Mouse (Mus musculus) urinary bladder, postnatal 10 days (tissue): Measurements from ENCODE around the gene Casc4.

ENCODE experiments used
- DNase-seq: peaks from one replicate; pipeline ENCODE4 v3.0.0; 2022; ENCODE audit warnings: low spot score

Gene Casc4

DNA sequence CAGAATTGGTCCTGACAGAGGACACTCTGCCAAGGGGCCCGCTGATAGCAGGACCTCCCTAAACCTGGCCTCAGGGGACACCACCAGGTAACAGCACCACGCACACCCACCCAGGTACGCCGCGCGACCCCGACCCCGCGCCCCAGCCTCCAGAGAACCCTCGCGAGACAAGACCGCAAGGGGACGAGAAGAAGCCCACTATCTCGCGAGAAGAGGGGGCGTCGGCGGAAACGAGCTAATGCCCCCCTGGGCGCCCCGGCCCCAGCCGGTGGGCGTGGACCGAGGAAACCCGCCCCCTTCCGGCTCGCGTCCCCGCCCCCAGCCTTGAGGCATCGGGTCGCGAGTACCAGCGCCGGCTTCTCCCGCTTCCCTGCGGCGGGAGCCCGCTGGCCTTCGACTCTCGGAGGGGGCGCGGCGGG, at the start of gene Casc4:
Gene Casc4, plus strand, starts transcription at position 339 of the 419 bp plus-strand sequence.
- peak; percentile 76 for DNase-seq

DNA sequence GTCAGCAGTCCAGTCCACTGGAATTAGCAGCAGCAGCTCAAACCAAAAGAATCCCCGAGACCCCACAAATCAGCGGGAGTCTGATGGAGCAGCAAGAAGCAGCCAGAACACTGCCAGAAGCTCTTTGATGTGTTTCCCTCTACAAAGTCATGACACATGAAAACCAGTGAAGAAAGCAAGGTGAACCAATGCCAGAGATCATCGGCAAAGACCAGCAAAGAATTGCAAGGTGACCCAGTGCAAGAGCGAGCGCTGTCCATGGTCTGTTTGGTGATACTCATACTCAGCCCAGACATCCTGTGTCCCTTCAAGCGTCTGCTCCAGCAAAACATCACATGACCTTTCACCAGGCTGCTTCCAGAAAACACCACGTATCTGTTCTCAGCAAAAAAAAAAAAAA, 45.0 kb upstream of the Casc4 start:
- no peak for DNase-seq

DNA sequence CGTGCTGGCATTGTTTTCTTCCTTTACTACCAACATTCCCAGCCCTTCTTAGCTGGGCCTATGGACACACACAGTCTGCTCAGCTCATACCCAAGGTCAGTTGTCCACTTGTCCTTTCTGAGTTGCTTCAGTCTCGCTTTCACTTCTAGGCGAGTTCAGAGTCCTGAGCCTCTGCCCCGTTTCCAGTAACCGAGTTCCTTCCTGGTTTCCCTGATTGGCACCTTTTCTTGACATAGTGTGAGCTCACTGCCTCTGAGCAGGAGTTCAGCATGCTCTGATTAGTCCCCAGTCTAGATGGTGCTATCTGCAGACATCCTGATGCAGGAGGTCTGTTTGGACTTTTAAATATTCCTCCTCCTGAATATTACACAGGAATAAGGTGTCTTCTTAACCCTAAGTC, 42.1 kb upstream of the Casc4 start:
- no peak for DNase-seq

DNA sequence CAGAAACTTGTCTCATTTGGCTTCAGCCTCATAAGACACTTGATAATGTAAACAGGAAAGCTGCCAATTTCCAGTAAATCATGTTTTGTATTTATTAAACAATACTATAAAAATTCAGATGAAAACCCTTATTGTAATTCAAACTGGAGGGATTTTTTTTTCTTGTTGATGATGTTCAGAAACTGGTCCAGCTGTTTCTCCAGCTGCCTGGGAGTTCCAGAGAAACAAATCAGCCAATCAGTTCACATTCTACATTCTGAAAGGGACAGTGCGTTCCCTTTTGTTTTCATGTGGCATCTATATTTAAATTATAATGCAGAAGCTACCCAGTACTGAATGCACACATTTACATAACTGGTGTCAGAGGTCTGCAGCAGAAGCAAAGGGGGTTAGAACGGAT, 40.6 kb upstream of the Casc4 start:
- no peak for DNase-seq

DNA sequence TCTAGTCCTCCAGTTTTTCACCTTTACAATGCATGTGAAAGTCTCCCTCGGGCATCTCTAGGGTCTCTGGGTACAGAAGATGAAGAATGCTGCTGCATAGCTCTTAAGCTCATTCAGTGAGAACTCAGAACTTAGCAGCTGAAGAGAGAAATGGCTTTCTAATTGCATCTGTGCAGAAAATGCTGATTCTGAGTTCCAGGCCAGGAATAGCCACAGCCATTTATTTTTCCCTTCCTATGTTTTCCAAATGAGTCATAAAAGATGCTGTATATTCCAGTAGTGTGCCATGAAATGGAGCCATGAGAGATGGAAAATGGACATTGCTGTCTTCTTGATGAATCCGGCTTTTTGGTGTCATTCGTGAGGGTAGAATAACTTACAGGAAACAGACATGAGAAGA, 38.4 kb upstream of the Casc4 start:
- no peak for DNase-seq

DNA sequence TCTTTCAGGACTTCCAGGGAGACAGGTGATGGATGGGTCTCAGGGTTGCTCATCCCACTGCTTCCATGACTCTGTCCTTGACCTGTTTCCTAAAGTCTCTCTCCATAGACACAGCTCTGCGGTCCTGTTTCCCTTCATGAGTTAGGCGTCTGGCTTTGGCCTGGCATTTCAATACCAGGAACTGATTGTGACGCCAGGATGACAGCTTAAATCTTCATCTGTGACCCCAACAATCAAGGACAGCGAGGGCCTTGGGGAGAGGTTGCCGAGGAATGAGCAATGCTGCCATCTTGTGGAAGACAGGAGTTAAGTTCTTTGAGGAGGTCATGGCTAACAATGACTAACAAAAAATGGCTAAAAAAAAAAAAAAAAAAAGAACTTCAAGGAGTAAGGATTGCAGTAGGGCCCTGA, 34.3 kb upstream of the Casc4 start:
- DNase-seq = no peak

DNA sequence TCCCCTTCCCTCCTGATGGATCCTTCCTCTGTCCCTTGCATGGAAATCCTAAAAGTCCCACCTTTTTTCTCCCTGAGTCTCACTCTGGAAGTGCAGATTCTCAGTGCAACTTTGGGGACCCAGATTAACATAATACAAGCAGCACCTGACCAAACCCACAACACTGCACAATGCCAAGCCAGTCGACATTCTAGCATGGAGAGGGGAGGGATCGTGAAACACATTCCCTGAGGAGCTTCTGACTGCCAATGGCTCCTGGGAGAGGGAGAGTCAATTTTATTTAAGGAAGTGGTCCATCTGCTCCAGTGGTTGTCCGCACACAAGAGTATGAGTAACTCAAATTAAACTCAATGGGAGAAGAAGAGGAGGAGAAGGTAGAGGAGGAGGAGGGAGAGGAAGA, 31.8 kb upstream of the Casc4 start:
- no peak for DNase-seq

DNA sequence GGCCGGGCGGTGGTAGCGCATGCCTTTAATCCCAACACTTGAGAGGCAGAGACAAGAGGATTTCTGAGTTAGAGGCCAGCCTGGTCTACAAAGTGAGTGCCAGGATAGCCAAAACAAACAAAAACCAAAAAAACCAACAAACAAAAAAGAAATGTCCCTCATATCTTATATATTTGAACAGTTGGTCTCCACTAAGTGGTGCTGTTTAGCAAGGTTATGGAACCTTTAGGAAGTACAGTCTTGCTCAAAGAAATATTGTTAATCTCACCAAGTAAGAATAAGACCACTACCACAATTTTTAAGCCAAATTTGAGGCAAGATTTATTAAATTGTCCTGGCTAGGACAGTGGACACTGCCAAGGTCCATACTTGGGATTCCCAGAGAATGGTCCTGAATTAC, 25.3 kb upstream of the Casc4 start:
- DNase-seq = no peak

DNA sequence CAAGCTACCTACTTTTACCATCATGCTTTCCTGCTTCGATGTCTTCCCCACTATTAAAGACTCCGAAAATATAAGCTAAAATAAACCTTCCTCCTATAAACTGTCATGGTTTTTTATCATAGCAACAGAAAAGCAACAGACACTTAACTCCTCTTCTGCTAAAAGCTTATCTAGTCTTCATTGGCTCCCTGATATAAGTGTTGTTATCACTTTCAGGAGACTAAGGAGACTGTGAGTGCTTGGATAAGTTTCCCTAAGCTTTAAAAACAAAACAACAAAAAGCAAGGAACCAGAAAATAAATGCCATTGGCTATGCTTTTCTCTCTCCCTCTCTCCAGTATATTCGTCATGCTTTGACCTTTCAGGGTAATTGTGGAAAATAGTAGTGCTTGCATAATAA, 24.5 kb upstream of the Casc4 start:
- no peak for DNase-seq

DNA sequence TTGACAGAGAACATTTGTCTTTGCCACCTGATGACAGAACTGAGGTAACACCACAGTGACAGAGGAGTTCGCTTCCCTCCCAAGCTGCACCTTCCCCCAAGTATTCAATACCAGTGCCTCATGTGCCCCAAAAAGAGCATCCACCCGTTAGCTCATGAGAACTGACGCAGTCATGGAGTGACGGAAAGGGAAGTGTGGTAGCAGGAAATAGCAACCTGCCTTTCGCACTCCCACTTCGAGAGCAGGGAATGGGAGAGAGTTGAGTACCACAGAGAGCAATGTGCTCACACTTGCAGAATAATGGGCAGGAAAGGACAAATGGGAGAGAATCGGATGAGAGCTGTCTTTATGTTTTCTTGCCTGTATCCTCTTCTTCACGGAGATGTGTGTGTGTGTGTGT, 20.7 kb upstream of the Casc4 start:
- DNase-seq = no peak

DNA sequence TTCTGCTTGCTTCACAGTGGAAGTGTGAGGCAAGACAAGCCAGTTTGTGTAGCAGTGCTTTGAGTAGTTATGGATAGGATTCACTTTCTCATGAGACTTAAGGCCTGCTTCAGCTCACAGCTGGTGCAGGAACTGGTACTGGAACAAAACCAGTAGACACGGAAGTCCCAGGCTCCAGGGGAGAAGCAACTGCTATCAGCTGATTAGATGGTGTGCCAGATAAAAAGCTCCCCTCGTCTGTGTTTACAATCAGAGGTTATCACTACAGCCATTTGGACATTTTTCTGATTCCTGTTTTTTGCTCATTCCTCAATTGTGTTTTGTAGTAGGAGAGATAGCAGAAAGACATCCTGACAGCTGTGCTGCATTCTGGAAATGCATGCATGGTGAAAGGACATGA, 14.7 kb upstream of the Casc4 start:
- no peak for DNase-seq

DNA sequence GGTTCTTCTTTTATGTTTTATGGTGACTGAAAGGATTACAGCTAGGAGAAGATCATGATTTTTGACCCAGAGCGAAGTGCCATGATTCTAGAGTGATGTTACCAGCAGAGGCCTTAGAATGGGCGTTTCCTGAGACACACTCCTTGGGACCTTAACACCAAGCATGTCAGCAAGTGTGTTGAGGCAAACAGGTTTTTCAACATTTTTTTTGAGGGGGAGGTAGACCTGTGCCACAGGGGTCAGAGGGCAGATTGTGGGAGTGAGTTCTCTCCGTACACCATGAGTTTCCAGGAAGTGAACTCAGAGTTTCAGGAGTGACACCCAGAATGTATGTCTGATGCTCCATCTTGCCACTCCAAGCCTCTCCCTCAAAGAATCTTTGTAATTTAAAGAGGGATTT, 12.8 kb upstream of the Casc4 start:
- DNase-seq = no peak

DNA sequence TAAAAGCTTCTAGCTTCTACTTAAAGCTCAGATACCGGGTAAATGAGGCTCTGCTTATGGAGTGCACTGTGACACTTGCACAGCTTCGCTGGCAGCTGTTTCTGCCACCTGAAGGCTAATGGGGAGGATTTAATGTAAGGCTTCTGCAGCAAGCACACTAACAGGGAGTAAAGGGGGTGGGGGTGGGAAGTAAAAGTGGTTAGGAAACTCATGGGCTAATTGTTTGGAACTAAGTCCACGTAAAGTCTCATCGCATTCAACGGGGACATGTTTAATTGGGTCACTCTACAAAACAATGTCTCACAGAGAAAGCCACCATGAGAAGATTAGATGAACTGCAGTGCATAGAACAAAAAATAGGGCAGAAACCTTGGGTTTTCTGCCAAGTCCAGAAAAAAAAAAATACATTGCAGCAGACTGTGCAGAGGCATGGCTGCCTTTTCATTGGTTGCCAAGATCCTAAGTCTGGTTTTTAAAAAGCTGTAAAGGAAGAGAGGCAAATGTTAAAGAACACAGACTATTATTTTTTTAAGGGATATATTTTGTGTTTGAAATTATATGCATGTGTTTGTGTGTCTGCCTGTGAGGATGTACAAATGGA, 7.3 kb upstream of the Casc4 start:
- DNase-seq = no peak

DNA sequence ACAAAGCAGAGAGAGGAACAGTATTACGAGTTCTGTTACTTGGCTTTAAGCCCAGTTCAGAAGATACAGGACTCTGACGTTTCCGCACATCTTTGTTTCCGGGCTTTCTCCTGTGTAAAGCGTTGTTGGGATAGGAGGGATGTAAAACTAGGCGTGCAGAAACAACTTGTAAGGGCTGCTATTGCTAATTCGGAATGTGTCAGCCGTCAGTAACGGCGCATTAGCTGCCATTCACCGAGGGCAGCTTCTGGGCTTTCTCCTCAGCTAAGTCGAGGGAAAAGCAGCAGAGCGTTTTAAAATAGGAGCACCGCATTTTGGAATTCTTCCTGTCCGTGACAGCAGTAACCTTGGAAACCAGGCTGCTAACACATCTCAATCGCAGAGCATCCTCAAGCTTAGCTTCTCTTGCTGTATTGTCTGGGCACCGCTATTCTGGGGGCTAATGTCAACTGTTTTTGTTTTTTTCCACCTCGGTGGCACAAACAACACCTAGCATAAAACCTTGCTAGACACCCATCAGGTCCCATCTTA, 634 bp upstream of the Casc4 start:
- no peak for DNase-seq

DNA sequence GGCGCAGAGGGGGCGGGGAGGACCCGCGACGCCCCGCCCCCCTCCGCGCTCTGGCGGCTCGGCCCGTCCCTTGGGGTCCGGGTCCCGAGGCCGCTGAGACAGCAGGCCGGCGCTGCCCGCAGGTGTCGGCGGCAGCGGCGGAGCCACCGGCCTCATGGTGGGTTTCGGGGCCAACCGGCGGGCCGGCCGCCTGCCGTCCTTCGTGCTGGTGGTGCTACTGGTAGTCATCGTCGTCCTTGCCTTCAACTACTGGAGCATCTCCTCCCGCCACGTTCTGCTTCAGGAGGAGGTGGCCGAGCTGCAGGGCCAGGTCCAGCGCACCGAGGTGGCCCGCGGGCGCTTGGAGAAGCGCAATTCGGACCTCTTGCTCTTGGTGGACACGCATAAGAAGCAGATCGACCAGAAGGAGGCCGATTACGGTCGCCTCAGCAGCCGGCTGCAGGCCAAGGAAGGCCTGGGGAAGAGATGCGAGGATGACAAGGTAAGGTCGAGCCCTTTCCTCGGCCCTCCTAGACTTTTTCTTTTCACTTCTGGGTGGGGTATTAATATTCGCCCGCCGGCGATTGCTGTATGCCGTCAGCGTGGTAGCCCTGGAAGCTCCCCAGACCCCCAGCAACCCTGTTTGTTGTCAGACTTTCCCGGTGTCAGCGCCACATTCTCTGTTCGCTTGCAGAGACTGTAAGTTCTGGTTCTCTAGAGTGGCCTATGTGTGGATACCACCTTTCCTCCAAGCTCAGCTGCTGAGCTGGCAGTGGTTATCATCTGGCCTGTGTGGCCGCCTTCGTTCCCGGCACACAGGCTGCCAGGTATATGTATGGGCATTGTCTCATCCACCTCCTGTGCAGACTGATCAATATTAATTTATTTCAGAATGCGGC, 520 bp downstream of the Casc4 start:
- no peak for DNase-seq

DNA sequence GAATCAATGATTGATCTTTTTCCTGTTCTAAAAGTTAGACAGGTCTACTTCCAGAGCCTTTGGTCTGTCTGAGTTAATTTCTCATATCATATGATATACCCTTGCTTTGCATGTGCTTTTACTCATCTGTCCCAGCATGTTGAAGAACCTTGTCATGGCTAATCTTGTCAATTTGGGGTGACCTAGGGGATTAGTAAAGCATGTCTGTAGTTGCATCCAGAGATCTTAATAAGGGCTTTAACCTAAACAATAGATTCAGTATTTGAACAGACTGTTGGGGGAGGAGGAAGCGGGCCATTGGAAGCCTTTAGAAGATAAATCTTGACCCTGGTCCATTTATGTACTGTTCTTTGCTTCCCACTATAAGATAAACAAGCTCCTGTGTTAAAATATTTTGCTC, 12.7 kb downstream of the Casc4 start:
- DNase-seq = no peak

DNA sequence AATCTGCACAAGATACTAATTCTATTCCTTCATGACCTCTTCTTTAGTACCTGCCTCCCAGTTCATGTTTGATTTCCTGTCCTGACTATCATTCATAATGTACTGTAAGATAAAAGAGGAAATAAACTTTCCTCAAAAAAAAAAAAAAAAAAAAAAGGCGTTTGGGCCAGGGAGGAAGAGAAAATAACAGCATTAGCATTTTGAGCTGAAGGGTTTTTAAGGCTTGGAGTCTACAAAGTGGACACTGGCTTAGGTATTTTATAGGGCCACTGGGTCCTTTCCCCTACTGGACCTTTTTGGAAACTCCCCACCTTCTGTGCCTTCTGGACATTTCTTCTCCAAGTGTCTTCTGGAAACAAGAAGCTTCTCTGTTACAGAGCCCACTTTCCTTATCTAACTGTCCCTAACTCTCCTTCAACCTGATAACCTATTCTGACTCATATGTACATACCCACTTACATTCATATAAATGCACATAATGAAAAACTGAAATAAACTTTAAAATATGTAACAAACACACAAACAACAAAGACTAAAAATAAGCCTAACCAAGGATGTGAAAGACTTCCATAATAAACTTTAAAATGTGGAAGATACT, 18.8 kb downstream of the Casc4 start:
- no peak for DNase-seq

DNA sequence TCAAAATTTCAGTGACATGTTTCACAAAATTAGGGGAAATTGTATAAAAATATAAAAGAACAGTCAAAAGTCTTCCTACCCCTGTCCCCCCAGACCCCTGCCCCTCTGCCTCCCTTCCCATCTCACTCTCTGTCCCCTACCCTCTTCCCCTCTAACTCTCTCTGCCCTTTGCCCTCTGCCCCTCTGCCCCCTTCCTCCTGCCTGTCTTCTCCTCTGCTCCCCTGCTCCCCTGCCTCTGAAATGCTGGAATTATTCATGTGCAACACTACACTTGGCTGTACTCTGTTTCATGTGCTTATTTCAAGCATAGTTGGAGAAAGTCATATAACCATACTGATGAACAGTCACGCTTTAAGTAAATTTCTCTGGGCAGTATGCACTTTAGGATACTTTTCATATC, 19.6 kb downstream of the Casc4 start:
- DNase-seq = no peak

DNA sequence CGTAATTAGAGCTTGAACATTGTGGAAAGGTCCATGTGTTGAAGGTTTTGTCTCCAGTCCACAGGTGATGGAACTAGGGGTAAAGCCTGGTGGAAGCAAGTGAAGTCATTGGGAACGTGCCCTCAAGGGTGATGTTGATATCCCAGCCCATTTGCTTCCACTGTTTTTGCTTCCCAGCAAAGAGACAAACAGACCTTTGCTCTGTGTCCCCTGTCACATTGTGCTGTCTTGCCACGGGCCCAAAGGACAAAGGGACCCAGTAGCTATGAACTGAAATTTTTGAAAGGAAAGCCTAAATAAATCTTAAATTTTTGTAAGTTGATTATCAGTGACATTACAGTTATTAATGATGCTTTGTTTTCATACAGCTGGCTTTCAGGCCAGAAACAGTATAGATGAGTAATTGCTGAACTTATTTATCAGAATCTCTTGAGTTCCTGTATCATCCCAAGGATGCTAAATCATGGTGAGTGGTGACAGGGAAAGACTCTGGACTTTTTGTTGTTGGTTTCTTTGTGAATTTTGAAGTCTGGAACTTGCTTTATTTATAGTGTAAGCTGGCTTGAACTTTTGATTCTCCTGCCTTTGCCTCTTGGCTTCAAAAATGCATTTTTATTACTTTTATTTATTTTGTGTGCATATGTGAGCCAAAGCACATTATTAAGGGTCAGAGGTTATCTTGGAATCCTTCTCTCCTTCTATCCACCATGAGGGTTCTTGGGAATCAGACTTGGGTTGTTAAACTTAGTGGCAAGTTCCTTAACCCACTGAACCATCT, 22.1 kb downstream of the Casc4 start:
- no peak for DNase-seq

DNA sequence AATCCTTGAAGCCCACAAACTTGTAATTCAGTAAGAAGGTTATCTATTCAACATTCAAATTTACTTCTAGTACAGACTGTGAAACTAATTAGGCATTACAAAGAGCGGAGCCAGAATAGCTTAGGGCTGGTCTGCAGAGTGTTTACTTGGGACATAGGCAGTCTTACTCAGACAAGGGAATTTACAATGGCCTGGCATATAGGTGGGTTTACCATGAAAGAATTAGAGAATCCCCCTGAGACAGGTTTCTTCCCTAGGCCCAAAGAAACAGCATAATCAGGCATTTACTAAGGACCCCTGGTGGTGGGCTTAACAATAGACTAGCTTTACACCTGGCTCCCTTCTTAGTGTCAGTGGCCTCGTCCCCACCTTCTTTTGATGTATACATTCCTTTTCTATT, 28.5 kb downstream of the Casc4 start:
- DNase-seq = no peak

DNA sequence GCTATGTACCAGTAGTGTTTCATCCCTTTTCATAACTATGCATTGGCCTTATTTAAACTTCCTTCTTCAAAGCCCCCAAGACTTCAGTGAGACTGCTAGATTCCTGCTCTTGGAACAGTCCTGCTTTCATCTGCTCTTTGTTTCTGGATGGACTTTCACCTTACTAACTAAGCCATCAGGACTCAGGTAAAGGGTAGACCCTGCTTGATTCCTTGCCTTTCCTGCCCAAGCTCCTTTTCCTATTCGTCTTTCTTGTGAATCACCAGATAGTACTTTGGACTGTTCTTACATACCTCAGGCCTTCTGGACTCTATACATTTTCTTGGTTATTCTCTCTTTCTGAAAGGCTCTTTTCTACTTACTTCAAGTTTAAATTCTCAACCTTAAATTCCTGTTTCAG, 30.1 kb downstream of the Casc4 start:
- no peak for DNase-seq

DNA sequence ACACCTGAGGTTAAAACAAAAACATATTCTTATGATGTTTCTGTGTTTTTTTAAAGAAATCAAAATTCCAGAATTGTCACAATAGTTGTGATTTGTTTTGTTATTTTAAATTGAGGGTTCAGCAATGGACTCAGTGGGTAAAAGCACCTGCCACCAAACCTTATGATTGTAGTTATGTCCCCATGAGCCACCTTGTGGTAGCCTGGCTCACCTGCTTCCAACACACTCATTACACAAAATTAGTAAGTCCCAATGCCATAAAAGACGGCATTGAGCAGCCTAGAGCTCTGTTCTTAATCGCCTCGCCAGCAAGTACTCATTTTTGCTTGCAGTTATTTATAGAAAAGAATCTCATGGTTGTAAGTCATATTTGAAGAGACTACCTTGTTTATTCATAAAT, 43.2 kb downstream of the Casc4 start:
- no peak for DNase-seq
